Mouse (Mus musculus) MEL (cell line): ENCODE results near the gene Nicn1. TPM values are rescaled to one million over a fixed set of nuclear protein-coding genes. Genes with fewer than 3 reads are reported as not detected.

Source experiments
- DNase-seq: peaks from one replicate; pipeline ENCODE4 v3.0.0; 2011; ENCODE audit warnings: low read depth, low spot score
- H3K27ac ChIP-seq: 2 replicates; pipeline ENCODE4 v1.5.1; 2012; ENCODE audit warnings: low read depth, mild to moderate bottlenecking, control low read depth, low read length, moderate library complexity; ENCODE audit not compliant: control insufficient read depth
- H3K27me3 ChIP-seq, 2 experiments: fragments of 150-350 bp in 1 of 2; sonication (generic) in 1 of 2; 2 replicates each; pipeline ENCODE4 v1.6.1; 2012; ENCODE audit warnings: low read length in 2 of 2, mild to moderate bottlenecking in 2 of 2, improper control_type of control experiment in 1 of 2, moderate library complexity in 1 of 2; ENCODE audit not compliant: insufficient read depth in 2 of 2, control insufficient read depth in 1 of 2
- H3K36me3 ChIP-seq, 2 experiments: 2 replicates each; pipeline ENCODE4 v1.6.1; 2012 to 2014; ENCODE audit warnings: low read length in 2 of 2, improper control_type of control experiment in 1 of 2, inconsistent platforms in 1 of 2, mild to moderate bottlenecking in 1 of 2; ENCODE audit not compliant: insufficient read depth in 2 of 2, control insufficient read depth in 1 of 2
- H3K4me1 ChIP-seq, 2 experiments: fragments of 150-350 bp in 1 of 2; sonication (generic) in 1 of 2; 2 replicates each; pipeline ENCODE4 v1.6.1; 2012; ENCODE audit warnings: low read length in 2 of 2, improper control_type of control experiment in 1 of 2, mild to moderate bottlenecking in 1 of 2; ENCODE audit not compliant: insufficient read depth in 2 of 2, control insufficient read depth in 1 of 2
- H3K4me3 ChIP-seq, 2 experiments: fragments of 150-350 bp in 1 of 2; sonication (generic) in 1 of 2; 2 replicates each; pipeline ENCODE4 v1.5.1; 2012; ENCODE audit warnings: low read depth in 2 of 2, low read length in 2 of 2, mild to moderate bottlenecking in 2 of 2, moderate library complexity in 2 of 2, control low read depth in 1 of 2, improper control_type of control experiment in 1 of 2; ENCODE audit not compliant: control insufficient read depth in 1 of 2, insufficient read depth in 1 of 2
- H3K79me2 ChIP-seq: 2 replicates; pipeline ENCODE4 v1.6.1; 2012; ENCODE audit warnings: mild to moderate bottlenecking, low read length, moderate library complexity; ENCODE audit not compliant: control insufficient read depth, poor library complexity, insufficient read depth
- H3K9ac ChIP-seq: 2 replicates; pipeline ENCODE4 v1.6.1; 2012; ENCODE audit warnings: low read depth, mild to moderate bottlenecking, control low read depth, low read length, moderate library complexity; ENCODE audit not compliant: control insufficient read depth, poor library complexity, severe bottlenecking
- H3K9me3 ChIP-seq: fragments of 150-350 bp; sonication (generic); replicated peaks from 2 replicates; pipeline ENCODE4 v1.6.1; 2012; ENCODE audit warnings: mild to moderate bottlenecking, low read length, improper control_type of control experiment, moderate library complexity; ENCODE audit not compliant: insufficient read depth
- BHLHE40 ChIP-seq: IDR thresholded peaks from 2 replicates; pipeline ENCODE4 v1.6.1; 2012; ENCODE audit warnings: low read depth, mild to moderate bottlenecking, inconsistent platforms, low read length, improper control_type of control experiment, borderline replicate concordance
- CTCF ChIP-seq, 3 experiments: IDR thresholded peaks in 2 of 3; conservative IDR thresholded peaks in 1 of 3; 2 replicates each; pipeline ENCODE4 v1.5.1; 2011 to 2012; ENCODE audit warnings: low read length in 3 of 3, low read depth in 2 of 3, mild to moderate bottlenecking in 2 of 3, improper control_type of control experiment in 1 of 3, inconsistent platforms in 1 of 3, mixed read lengths in 1 of 3, moderate library complexity in 1 of 3; ENCODE audit not compliant: control insufficient read depth in 1 of 3, insufficient read depth in 1 of 3, poor library complexity in 1 of 3, severe bottlenecking in 1 of 3
- E2F4 ChIP-seq: IDR thresholded peaks from 2 replicates; pipeline ENCODE4 v1.6.1; 2011; ENCODE audit warnings: low read depth, low read length, improper control_type of control experiment, borderline replicate concordance
- GABPA ChIP-seq: IDR thresholded peaks from 2 replicates; pipeline ENCODE4 v1.6.1; 2012; ENCODE audit warnings: low read depth, mild to moderate bottlenecking, inconsistent platforms, low read length, improper control_type of control experiment, moderate library complexity
- GATA1 ChIP-seq: IDR thresholded peaks from 2 replicates; pipeline ENCODE4 v1.6.1; 2011; ENCODE audit warnings: low read depth, low read length, improper control_type of control experiment
- HCFC1 ChIP-seq: IDR thresholded peaks from 2 replicates; pipeline ENCODE4 v1.6.1; 2012; ENCODE audit warnings: low read depth, mild to moderate bottlenecking, inconsistent platforms, low read length, improper control_type of control experiment, moderate library complexity
- JUND ChIP-seq: IDR thresholded peaks from 2 replicates; pipeline ENCODE4 v1.6.1; 2011; ENCODE audit warnings: low read depth, mild to moderate bottlenecking, improper control_type of control experiment, low read length
- KAT2A ChIP-seq: conservative IDR thresholded peaks from 2 replicates; pipeline ENCODE4 v1.6.1; 2012; ENCODE audit warnings: low read depth, low read length, improper control_type of control experiment, inconsistent platforms
- MAFK ChIP-seq: IDR thresholded peaks from 2 replicates; pipeline ENCODE4 v1.6.1; 2011; ENCODE audit warnings: low read depth, mild to moderate bottlenecking, low read length, improper control_type of control experiment, borderline replicate concordance
- MAX ChIP-seq: IDR thresholded peaks from 2 replicates; pipeline ENCODE4 v1.6.1; 2011; ENCODE audit warnings: low read length, improper control_type of control experiment
- MEF2A ChIP-seq: IDR thresholded peaks from 2 replicates; pipeline ENCODE4 v1.6.1; 2014; ENCODE audit warnings: low read depth, mild to moderate bottlenecking, inconsistent platforms, low read length, improper control_type of control experiment; ENCODE audit not compliant: poor library complexity, insufficient replicate concordance, severe bottlenecking; ENCODE audit errors: extremely low read depth
- MXI1 ChIP-seq: IDR thresholded peaks from 2 replicates; pipeline ENCODE4 v1.6.1; 2011; ENCODE audit warnings: mild to moderate bottlenecking, low read depth, low read length, improper control_type of control experiment
- MYB ChIP-seq: IDR thresholded peaks from 2 replicates; pipeline ENCODE4 v1.6.1; 2011; ENCODE audit warnings: mild to moderate bottlenecking, low read depth, low read length, improper control_type of control experiment
- MYC ChIP-seq: IDR thresholded peaks from 2 replicates; pipeline ENCODE4 v1.6.1; 2011; ENCODE audit warnings: low read depth, mild to moderate bottlenecking, low read length, improper control_type of control experiment, moderate library complexity
- NELFE ChIP-seq: IDR thresholded peaks from 2 replicates; pipeline ENCODE4 v1.6.1; 2011; ENCODE audit warnings: low read depth, low read length, improper control_type of control experiment
- POLR2AphosphoS5 ChIP-seq: IDR thresholded peaks from 2 replicates; pipeline ENCODE4 v1.6.1; 2012; ENCODE audit warnings: low read depth, borderline replicate concordance, mild to moderate bottlenecking, inconsistent platforms, low read length, moderate library complexity, mixed read lengths
- RAD21 ChIP-seq: IDR thresholded peaks from 2 replicates; pipeline ENCODE4 v1.6.1; 2011; ENCODE audit warnings: mild to moderate bottlenecking, low read depth, low read length, improper control_type of control experiment
- SMC3 ChIP-seq: IDR thresholded peaks from 2 replicates; pipeline ENCODE4 v1.6.1; 2011; ENCODE audit warnings: low read depth, low read length, improper control_type of control experiment
- TBP ChIP-seq: IDR thresholded peaks from 2 replicates; pipeline ENCODE4 v1.8.0; 2011; ENCODE audit warnings: low read depth, low read length, improper control_type of control experiment
- USF1 ChIP-seq: IDR thresholded peaks from 2 replicates; pipeline ENCODE4 v1.6.1; 2014; ENCODE audit warnings: low read depth, mild to moderate bottlenecking, inconsistent platforms, low read length, improper control_type of control experiment, moderate library complexity
- ZC3H11A ChIP-seq: IDR thresholded peaks from 2 replicates; pipeline ENCODE4 v1.6.1; 2012; ENCODE audit warnings: low read depth, mild to moderate bottlenecking, inconsistent platforms, low read length, improper control_type of control experiment
- polyA plus RNA-seq, 2 experiments: library from polyadenylated mRNA; stranded (reverse) in 1 of 2; unstranded in 1 of 2; fragments of >175 nt in 1 of 2; fragments of >200 nt in 1 of 2; gene quantifications; 2 replicates each; pipeline versions ENCODE4 v1.2.1 to v1.2.4; 2012; ENCODE audit warnings: low replicate concordance in 2 of 2, low read depth in 1 of 2; ENCODE audit not compliant: insufficient read length in 2 of 2, insufficient read depth in 1 of 2, missing spikeins in 1 of 2
- total RNA-seq: library from RNA; depleted of rRNA; stranded (reverse); fragments of 300-350 nt; gene quantifications from 2 replicates; pipeline ENCODE4 v1.2.3, GENCODE M21; 2012

Nicn1 gene
- total and polyA plus RNA-seq, 3 experiments = 1.6 to 4.7 TPM; not detected in 1

DNA sequence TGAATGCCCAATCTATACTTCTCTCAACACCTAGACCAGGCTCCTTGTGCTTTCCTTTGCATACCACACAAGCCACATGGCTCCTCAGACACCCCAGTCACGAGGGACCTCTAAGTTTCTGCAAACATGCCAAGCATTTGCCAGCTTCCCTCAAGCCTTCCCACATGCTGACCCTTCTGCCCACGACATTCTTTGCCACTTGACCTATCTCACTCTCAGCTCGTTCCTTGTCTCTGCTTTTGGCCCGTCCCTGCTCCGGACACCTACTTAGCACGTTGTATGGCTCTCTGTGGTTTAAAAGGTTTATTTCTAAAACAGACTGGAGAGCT lies 14.9 kb upstream of the Nicn1 start:
- H3K79me2 ChIP-seq = no peaks in the 10 kb centered on the region
- peaks cover 3 to 8% of the 10 kb centered on the region in 2 experiments; a peak in 3 of 4 replicates for H3K27me3 ChIP-seq
- DNase-seq = no peak
- H3K9ac ChIP-seq = no peak overlapping the region
- no peak for TF ChIP-seq ZC3H11A
- TF ChIP-seq MYB = no peak
- TF ChIP-seq BHLHE40 = no peak
- no peak for TF ChIP-seq MEF2A
- no peak for TF ChIP-seq KAT2A
- TF ChIP-seq JUND = no peak
- TF ChIP-seq MAFK = no peak
- TF ChIP-seq HCFC1 = no peak
- TF ChIP-seq USF1 = no peak
- no peak for TF ChIP-seq CTCF (IDR thresholded peaks at IDR 0.05 in 2 of 3, conservative IDR thresholded peaks at IDR 0.05 in 1 of 3; ENCODE audit: control insufficient read depth in 1 of 3, insufficient read depth in 1 of 3, low read depth in 2 of 3, low read length in 3 of 3, poor library complexity in 1 of 3, severe bottlenecking in 1 of 3)
- TF ChIP-seq NELFE = no peak
- TF ChIP-seq MAX = no peak
- no peak for TF ChIP-seq POLR2AphosphoS5
- TF ChIP-seq GABPA = no peak
- H3K36me3 ChIP-seq = no peaks in the 10 kb centered on the region
- H3K4me1 ChIP-seq = no peaks in the 10 kb centered on the region
- H3K27ac ChIP-seq = no peak overlapping the region
- no peaks in the 10 kb centered on the region for H3K9me3 ChIP-seq
- no peak overlapping the region for H3K4me3 ChIP-seq

DNA sequence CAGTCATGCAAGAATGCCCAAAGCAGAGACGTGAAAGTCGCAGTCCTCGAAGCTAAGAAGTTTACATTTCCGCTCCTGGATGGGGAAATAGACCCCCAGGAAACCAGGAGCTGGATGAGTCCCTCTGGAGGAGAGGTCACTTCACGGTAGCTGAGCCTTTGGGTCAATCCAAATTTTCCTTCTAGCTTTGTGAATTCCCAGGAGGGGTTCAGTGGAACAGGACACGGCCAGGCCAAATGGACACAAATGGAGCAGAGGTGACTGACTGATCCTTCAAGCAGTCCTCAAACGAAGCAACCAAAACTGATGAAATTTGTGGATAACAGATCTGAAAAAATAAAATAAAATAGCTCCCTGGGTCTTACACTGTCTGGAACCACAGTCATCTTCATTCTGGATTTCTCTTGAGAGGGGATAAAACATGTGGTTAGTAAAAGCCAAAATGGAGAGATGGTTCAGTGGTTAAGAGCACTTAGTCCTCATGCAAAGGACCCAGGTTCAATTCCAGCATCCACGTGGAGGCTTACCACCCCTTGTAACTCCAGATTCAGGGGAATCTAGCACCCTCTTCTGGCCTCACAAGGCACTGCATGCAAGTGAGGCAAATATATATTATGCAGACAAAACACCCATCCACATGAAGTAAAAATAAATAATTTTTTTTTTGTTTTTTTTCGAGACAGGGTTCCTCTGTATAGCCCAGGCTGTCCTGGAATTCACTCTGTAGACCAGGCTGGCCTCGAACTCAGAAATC lies 11.4 kb upstream of the Nicn1 start:
- Histone ChIP-seq H3K9ac (no peak overlapping the region), H3K4me3 (no peak overlapping the region)
- TF ChIP-seq RAD21 = peak; percentile 77
- no peak for TF ChIP-seq GATA1
- 0 out of 2 replicates have a peak, but pooled peaks have one; percentile 27 for TF ChIP-seq USF1
- TF ChIP-seq MAX = peak; percentile 82; the same call in 1 of the 2 replicates
- peak; percentile 76 to 89 (median 85) for TF ChIP-seq CTCF (IDR thresholded peaks at IDR 0.05 in 2 of 3, conservative IDR thresholded peaks at IDR 0.05 in 1 of 3; ENCODE audit: control insufficient read depth in 1 of 3, insufficient read depth in 1 of 3, low read depth in 2 of 3, low read length in 3 of 3, poor library complexity in 1 of 3, severe bottlenecking in 1 of 3)
- TF ChIP-seq SMC3 = peak; percentile 70
- peak; percentile 86 for TF ChIP-seq TBP
- TF ChIP-seq MYB = no peak
- peak; percentile 96 for TF ChIP-seq MYC
- TF ChIP-seq E2F4 = no peak
- TF ChIP-seq HCFC1 = no peak
- TF ChIP-seq NELFE = no peak
- TF ChIP-seq ZC3H11A = peak; percentile 62
- TF ChIP-seq MXI1 = peak; percentile 70
- TF ChIP-seq, all 39 proteins: peak for 9
- no peak overlapping the region for H3K27ac ChIP-seq
- H3K27me3 ChIP-seq = peaks cover 3% of the 10 kb centered on the region in 2 experiments; a peak in 3 of 4 replicates
- no peaks in the 10 kb centered on the region for H3K79me2 ChIP-seq
- DNase-seq = peak; percentile 80
- H3K4me1 ChIP-seq = no peaks in the 10 kb centered on the region
- H3K9me3 ChIP-seq = no peaks in the 10 kb centered on the region
- H3K36me3 ChIP-seq = no peaks in the 10 kb centered on the region
